Mouse (Mus musculus): ENCODE data around the gene Prss48. TPM values are rescaled to one million over a fixed set of nuclear protein-coding genes. Genes with fewer than 3 reads are reported as not detected.
"Not testable (repeated sequence)": the region's sequence is repeated elsewhere in the genome, so short reads cannot be mapped to it uniquely, and the experiment has no call there.

The Prss48 gene
- polyA plus RNA-seq, 1 experiment: 0.04 TPM

DNA sequence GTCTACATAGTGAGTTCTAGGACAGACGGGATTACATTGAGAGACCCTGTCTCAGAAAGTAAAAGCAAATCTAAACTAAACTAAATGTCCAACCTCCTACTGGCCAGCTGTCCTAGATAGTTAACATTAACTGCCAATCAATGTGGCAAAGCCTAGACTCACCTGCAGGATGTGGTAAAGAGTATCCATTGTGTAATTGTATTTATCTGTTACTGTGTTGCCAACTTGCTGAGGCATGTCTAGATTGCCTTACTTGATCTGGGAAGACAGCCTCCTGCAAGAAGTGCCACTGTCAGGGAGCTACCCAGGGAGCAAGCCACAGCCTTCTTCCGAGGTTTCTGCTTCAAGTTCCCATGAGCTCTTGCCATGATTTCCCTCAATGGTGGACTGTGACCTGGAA lies 15.1 kb downstream of the Prss48 start:
- Histone ChIP-seq H3K4me3 (ENCODE audit: insufficient read depth, poor library complexity, severe bottlenecking) (no peak overlapping the region), H3K79me3 (ENCODE audit: low read depth) (no peaks in the 10 kb centered on the region), H3K27me3 (ENCODE audit: control insufficient read depth, insufficient read depth, insufficient read length) (no peaks in the 10 kb centered on the region), H3K36me3 (ENCODE audit: control insufficient read depth, insufficient read depth) (no peaks in the 10 kb centered on the region), H3ac (ENCODE audit: control insufficient read depth, insufficient read length, low read depth) (no peak overlapping the region), H3K79me2 (ENCODE audit: control insufficient read depth, insufficient read depth) (no peaks in the 10 kb centered on the region)
- TF ChIP-seq FOSL1 (IDR thresholded peaks at IDR 0.05; ENCODE audit: insufficient read depth, low read length, poor library complexity, severe bottlenecking) (no peak), CTCF (IDR thresholded peaks at IDR 0.05; ENCODE audit: control insufficient read depth, insufficient read depth, insufficient read length) (no peak), MAX (IDR thresholded peaks at IDR 0.05) (no peak), USF1 (IDR thresholded peaks at IDR 0.05; ENCODE audit: low read depth) (no peak), MYOG (IDR thresholded peaks at IDR 0.05; ENCODE audit: control insufficient read depth, extremely low read depth, insufficient read length) (no peak)

DNA sequence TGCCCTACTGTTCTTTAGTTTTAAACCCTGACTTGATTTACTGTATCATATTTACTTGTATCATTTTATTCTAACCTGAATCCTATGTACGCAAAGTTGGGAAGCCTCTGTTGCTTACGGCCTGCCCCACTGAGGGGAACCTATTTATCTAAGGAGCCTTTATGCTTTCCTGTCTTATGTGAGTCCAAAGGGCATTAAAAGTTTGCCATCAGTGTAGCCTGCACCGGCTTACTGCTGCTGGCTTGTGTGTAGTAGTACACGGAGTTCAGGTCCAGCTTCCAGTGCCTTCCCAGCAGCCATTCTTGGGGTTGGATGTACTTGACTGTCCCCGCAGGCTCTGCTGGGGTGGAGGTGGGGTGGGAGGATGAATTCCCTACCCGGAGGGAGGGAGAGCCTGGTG lies 17.8 kb downstream of the Prss48 start:
- Histone ChIP-seq H3K79me3 (ENCODE audit: low read depth) (no peaks in the 10 kb centered on the region), H3K27me3 (ENCODE audit: control insufficient read depth, insufficient read depth, insufficient read length) (no peaks in the 10 kb centered on the region), H3K36me3 (ENCODE audit: control insufficient read depth, insufficient read depth) (no peaks in the 10 kb centered on the region), H3K4me3 (ENCODE audit: insufficient read depth, poor library complexity, severe bottlenecking) (no peak overlapping the region), H3K79me2 (ENCODE audit: control insufficient read depth, insufficient read depth) (no peaks in the 10 kb centered on the region), H3ac (ENCODE audit: control insufficient read depth, insufficient read length, low read depth) (no peak overlapping the region)
- TF ChIP-seq CTCF (IDR thresholded peaks at IDR 0.05; ENCODE audit: control insufficient read depth, insufficient read depth, insufficient read length) (no peak), USF1 (IDR thresholded peaks at IDR 0.05; ENCODE audit: low read depth) (no peak), MAX (IDR thresholded peaks at IDR 0.05) (no peak), CEBPB (IDR thresholded peaks at IDR 0.05; ENCODE audit: low read depth) (no peak), MYOG (IDR thresholded peaks at IDR 0.05; ENCODE audit: control insufficient read depth, extremely low read depth, insufficient read length) (no peak), MYOD1 (IDR thresholded peaks at IDR 0.05; ENCODE audit: control insufficient read depth, insufficient read length, low read depth) (no peak), FOSL1 (IDR thresholded peaks at IDR 0.05; ENCODE audit: insufficient read depth, low read length, poor library complexity, severe bottlenecking) (no peak)

DNA sequence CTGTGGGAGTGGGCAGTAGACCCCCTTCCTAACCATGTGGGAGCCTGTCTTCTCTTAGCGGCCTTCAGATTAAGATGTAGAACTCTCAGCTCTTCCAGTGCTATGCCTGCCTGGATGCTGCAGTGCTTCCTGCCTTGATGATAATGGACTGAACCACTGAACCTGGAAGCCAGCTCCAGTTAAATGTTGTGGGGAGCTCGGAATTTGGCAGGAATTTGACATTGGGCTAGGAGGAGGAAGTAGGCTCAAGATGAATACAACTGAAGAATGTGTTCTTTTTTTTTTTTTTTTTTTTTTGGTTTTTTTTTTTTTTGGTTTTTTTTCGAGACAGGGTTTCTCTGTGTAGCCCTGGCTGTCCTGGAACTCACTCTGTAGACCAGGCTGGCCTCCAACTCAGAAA lies 20.5 kb downstream of the Prss48 start:
- not testable (repeated sequence) for H3K79me2 ChIP-seq (ENCODE audit: control insufficient read depth, insufficient read depth); H3K79me3 ChIP-seq (ENCODE audit: low read depth); H3K36me3 ChIP-seq (ENCODE audit: control insufficient read depth, insufficient read depth); H3ac ChIP-seq (ENCODE audit: control insufficient read depth, insufficient read length, low read depth); H3K27me3 ChIP-seq (ENCODE audit: control insufficient read depth, insufficient read depth, insufficient read length); H3K4me3 ChIP-seq (ENCODE audit: insufficient read depth, poor library complexity, severe bottlenecking)

DNA sequence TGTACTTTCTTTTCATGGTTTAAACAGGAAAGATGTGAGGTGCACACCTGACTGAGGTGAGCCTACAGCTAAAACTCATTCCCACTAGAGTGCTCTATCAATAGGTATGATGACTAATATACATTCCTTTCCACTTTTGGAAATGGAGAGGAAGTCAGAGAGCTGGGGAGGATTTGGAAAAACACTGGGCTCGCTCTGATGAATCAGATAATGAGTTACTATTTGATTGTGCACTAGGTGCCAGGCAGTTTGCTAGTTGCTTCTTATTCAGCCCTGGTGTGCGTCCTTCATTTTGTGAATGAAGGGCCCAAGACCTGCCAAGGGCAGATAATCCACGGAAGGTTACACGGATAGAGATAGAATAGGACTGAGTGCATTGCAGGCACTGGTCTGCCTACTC lies 22.3 kb downstream of the Prss48 start:
- Histone ChIP-seq H3K36me3 (ENCODE audit: control insufficient read depth, insufficient read depth) (no peaks in the 10 kb centered on the region), H3K27me3 (ENCODE audit: control insufficient read depth, insufficient read depth, insufficient read length) (no peaks in the 10 kb centered on the region), H3K4me3 (ENCODE audit: insufficient read depth, poor library complexity, severe bottlenecking) (no peak overlapping the region), H3K79me2 (ENCODE audit: control insufficient read depth, insufficient read depth) (no peaks in the 10 kb centered on the region), H3K79me3 (ENCODE audit: low read depth) (no peaks in the 10 kb centered on the region), H3ac (ENCODE audit: control insufficient read depth, insufficient read length, low read depth) (no peak overlapping the region)
- TF ChIP-seq MYOG (IDR thresholded peaks at IDR 0.05; ENCODE audit: control insufficient read depth, extremely low read depth, insufficient read length) (no peak), CEBPB (IDR thresholded peaks at IDR 0.05; ENCODE audit: low read depth) (no peak), FOSL1 (IDR thresholded peaks at IDR 0.05; ENCODE audit: insufficient read depth, low read length, poor library complexity, severe bottlenecking) (no peak), CTCF (IDR thresholded peaks at IDR 0.05; ENCODE audit: control insufficient read depth, insufficient read depth, insufficient read length) (no peak), USF1 (IDR thresholded peaks at IDR 0.05; ENCODE audit: low read depth) (no peak), MAX (IDR thresholded peaks at IDR 0.05) (no peak), MYOD1 (IDR thresholded peaks at IDR 0.05; ENCODE audit: control insufficient read depth, insufficient read length, low read depth) (no peak)

DNA sequence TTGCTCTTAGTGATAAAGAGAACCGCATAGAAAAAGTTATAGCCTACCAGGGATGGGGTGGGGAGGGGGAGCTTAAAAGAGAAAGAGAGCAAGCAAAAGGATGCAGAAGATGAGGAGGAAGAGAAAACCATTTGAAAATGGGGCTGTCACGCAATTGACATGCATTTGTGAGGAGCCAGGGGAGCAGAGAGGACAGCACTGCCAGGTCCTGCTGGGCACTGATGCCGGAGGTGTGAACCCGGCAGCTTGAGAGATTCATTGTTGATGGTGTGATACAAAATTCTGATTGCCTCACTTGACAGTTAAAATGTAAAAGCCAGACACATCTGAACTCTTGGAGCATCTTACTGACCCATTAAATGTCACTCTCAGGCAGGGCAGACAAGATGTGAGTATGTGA lies 27.8 kb downstream of the Prss48 start:
- H3K79me2 ChIP-seq (ENCODE audit: control insufficient read depth, insufficient read depth): peaks cover 13% of the 10 kb centered on the region
- no peaks in the 10 kb centered on the region for H3K79me3 ChIP-seq (ENCODE audit: low read depth)

DNA sequence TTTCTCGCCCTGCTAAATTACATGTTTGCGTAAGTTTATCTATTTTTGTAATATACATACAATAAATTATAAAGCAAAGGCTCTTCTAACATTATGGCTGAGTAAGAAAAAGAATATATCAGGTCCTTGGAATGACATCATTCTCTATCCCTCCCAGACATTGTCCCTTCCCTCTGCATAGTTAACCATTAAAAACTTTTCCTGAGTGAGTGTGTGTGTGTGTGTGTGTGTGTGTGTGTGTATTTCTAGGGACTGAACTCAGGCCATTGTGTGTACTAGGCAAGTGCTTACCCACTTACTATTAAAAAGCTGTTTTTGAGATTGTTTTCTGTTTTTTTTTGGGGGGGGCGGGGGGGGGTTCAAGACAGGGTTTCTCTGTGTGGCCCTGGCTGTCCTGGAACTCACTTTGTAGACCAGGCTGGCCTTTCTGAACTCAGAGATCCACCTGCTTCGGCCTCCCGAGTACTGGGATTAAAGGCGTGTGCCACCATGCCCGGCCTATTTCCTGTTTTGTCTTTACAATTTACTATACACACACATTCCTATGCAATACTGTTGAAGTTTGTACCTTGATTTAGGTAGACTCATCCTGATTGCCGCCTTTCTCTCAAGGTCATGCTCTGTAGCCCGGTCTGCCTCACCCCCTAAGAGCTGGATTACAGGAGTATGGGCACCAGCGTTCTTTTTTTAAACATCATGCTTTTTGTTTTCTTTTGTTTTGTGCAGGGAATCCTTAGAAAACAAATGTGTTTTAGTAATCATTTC lies 28.7 kb downstream of the Prss48 start:
- Histone ChIP-seq H3K27me3 (ENCODE audit: control insufficient read depth, insufficient read depth, insufficient read length) (no peaks in the 10 kb centered on the region), H3ac (ENCODE audit: control insufficient read depth, insufficient read length, low read depth) (no peak overlapping the region), H3K36me3 (ENCODE audit: control insufficient read depth, insufficient read depth) (no peaks in the 10 kb centered on the region), H3K79me2 (ENCODE audit: control insufficient read depth, insufficient read depth) (peaks cover 13% of the 10 kb centered on the region), H3K79me3 (ENCODE audit: low read depth) (no peaks in the 10 kb centered on the region), H3K4me3 (ENCODE audit: insufficient read depth, poor library complexity, severe bottlenecking) (no peak overlapping the region)
- no peak for TF ChIP-seq USF1 (IDR thresholded peaks at IDR 0.05; ENCODE audit: low read depth)
- TF ChIP-seq MYOG (IDR thresholded peaks at IDR 0.05; ENCODE audit: control insufficient read depth, extremely low read depth, insufficient read length): no peak
- no peak for TF ChIP-seq CTCF (IDR thresholded peaks at IDR 0.05; ENCODE audit: control insufficient read depth, insufficient read depth, insufficient read length)
- no peak for TF ChIP-seq MYOD1 (IDR thresholded peaks at IDR 0.05; ENCODE audit: control insufficient read depth, insufficient read length, low read depth)
- TF ChIP-seq FOSL1 (IDR thresholded peaks at IDR 0.05; ENCODE audit: insufficient read depth, low read length, poor library complexity, severe bottlenecking): no peak
- no peak for TF ChIP-seq MAX (IDR thresholded peaks at IDR 0.05)
- TF ChIP-seq CEBPB (IDR thresholded peaks at IDR 0.05; ENCODE audit: low read depth): no peak

More for the DNA sequence above, 27.8 kb downstream of the Prss48 start:
- no peak overlapping the region for H3K4me3 ChIP-seq (ENCODE audit: insufficient read depth, poor library complexity, severe bottlenecking)
- no peaks in the 10 kb centered on the region for H3K36me3 ChIP-seq (ENCODE audit: control insufficient read depth, insufficient read depth)
- TF ChIP-seq USF1 (IDR thresholded peaks at IDR 0.05; ENCODE audit: low read depth) (no peak), CTCF (IDR thresholded peaks at IDR 0.05; ENCODE audit: control insufficient read depth, insufficient read depth, insufficient read length) (no peak), MYOG (IDR thresholded peaks at IDR 0.05; ENCODE audit: control insufficient read depth, extremely low read depth, insufficient read length) (no peak), CEBPB (IDR thresholded peaks at IDR 0.05; ENCODE audit: low read depth) (no peak)
- no peak overlapping the region for H3ac ChIP-seq (ENCODE audit: control insufficient read depth, insufficient read length, low read depth)
- H3K27me3 ChIP-seq (ENCODE audit: control insufficient read depth, insufficient read depth, insufficient read length): no peaks in the 10 kb centered on the region
